Mouse (Mus musculus): ENCODE results near the gene Nenf.

Nenf gene

DNA sequence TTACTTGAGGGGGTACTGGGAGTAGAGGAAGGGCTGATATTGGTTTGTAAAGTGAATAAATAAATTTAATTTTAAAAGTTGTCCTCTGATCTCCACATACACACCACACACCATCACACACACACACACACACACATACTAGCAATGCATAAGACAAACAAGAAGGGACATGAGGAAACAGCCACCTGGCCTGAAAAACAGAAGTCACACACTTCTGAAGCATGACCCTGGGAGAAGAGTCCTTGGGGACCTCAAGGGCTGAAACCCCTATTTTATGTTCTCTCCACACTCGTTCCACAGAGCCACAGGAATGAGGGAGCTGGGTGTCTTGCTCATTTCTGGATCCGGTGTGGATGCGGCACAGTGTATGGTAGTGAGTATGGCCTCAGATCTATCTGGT, 5.4 kb upstream of the Nenf start:
- in situ Hi-C loops (cut with MboI): no loop called here

GRCm38 (mm10) chr1:191318686-191319085, 692 bp upstream of the Nenf start:
- in situ Hi-C loops (cut with MboI): no loop called here

DNA sequence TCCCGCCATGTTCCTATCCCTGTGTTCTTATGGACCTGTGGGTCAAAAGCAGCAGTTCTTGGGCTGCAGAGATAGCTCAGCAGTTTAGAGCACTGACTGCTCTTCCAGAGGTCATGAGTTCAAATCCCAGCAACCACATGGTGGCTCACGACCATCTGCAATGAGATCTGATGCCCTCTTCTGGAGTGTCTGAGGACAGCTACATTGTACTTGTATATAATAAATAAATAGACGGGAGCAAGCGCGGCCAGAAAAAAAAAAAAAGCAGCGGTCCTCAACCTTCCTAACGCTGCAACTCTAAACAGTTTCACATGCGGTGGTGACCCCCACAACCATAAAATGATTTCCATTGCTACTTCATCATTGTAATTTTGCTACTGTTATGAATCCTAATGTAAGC, 1.2 kb downstream of the Nenf start:
- in situ Hi-C loops (cut with MboI): no loop called here

GRCm38 (mm10) chr1:191313926-191314325, 4.1 kb downstream of the Nenf start:
- in situ Hi-C loops (cut with MboI): no loop called here

DNA sequence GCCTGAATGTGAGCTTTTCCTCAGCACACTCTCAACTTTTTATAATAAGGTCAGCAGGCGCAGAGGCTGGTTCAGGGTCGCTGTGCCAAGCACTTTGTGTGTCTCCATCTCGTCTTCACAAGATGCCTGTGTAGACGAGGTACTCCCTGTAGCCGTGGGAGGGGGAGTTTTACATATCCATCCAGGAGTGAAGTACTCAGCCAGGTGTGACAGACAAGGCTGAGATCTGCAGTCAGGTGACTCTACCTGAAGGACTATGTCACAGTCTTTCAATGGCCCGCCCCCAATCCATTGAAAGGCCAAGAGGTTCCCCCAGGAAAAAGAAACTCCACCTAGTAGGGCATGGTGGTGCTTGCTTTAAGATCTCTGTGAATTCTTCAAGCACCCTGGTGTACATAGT, 4.8 kb downstream of the Nenf start:
- in situ Hi-C loops (cut with MboI): no loop called here

DNA sequence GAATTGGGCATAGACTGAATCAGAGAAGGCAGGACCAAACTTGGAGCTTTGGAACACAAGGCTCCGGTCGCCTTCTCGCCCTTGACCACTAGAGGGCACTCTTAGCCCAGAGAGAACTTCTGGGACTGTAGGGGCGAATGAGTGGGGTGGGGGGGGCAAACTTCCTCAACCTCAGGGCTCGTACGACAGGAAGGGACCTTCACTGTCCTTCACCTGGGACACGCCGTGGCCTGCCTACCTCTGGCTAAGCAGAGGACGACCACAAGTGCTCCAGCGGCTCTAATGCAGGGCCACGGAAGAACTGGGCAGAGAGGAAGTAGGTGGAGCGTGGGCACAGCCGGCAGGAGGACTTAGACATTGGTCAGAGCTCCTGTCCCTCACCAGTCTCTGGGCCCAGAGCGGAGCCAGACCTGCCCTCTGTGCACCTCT, 5.5 kb downstream of the Nenf start:
- in situ Hi-C loops (cut with MboI): no loop called here

GRCm38 (mm10) chr1:191311296-191311898, 6.6 kb downstream of the Nenf start:
- in situ Hi-C loops (cut with MboI): no loop called here

DNA sequence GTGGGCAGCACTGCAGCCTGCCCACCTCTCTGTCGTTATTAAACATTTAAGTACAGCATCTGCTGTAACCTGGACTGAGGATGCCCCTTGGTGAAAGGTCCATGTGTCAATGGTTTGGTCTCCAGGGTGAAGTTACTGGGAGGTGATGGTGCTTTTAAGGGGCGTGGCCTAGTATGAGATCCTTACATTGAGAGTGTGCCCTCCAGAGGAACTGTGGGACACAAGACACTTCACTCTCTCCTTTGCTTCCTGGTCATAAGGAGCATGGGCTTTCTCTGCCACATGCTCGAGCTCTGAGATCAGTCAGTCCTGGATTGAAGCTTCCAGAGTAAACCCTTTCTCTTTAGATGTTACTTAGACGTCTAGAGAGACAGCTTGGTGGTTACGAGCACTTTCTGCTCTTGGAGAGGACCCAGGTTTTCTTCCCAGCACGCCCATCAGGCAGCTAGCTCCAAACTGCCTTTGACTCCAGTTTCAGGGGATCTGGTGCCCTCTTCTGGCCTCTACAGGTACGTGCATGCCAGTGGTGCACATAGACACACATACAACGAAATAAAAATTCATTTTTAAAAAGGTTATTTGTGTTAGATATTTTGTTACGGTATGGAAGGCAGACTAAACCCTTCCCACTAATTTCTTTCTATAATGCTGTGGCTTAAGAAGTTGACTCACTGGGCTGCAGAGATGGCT, 10.1 kb downstream of the Nenf start:
- in situ Hi-C loops (cut with MboI): no loop called here

DNA sequence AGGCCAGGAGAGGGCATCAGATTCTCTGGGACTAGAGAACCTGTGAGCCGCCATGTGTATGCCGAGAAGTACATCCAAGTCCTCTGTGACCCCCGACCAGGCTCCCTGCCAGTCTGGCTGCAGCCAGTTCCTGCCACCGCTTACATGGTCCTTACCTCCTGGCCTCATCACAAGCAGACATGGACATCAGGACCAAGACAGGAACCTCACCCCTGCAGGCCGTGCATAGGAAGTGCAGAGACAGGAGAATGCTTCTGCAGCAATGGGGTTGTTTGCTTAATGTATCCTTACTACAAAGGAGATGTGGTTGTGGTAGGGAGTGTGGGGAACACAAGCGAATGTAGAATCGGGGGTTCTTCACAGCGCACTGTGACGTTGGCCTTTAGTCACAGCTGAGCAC, 11.7 kb downstream of the Nenf start:
- in situ Hi-C loops (cut with MboI): no loop called here

DNA sequence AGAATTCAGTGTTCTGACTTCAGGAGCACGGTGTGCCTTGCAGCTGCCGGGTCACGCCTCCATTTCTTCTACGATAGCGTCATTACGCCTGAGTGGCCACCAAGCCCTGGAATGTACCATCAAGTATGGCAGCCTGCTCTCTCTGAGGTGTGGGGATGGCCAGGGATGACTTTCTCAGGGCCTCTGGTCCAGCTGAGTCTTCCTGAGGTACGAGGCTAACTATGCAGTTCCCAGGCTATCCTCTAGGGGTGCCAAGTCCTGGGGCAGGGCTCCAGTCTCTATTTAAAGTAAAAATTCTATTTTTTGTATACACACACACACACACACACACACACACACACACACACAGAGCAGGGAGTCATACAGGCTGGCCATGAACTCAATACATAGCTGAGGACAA, 12.4 kb downstream of the Nenf start:
- in situ Hi-C loops (cut with MboI): no loop called here

DNA sequence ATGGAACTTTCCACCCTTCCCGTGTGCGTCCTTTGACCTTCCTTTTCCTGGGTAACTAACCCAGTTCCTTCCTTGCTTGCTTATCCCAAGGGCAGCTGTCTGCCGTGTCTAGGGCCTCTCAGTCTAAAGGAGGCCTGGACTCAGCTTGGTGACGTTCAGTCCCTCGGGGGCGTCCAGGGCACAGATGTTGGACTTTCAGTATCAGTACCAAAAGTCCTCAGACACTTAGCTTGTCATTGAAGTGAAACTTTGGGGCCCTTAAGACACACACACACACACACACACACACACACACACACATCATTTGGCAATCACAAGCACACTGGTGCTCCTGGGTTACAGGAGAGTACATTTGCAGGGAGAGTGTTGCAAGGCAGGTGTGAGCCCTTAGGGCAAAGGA, 13.8 kb downstream of the Nenf start:
- in situ Hi-C loops (cut with MboI): no loop called here

GRCm38 (mm10) chr1:191303736-191304135, 14.3 kb downstream of the Nenf start:
- in situ Hi-C loops (cut with MboI): no loop called here

GRCm38 (mm10) chr1:191301903-191302302, 16.1 kb downstream of the Nenf start:
- in situ Hi-C loops (cut with MboI): no loop called here

GRCm38 (mm10) chr1:191299215-191299942, 18.6 kb downstream of the Nenf start:
- in situ Hi-C loops (cut with MboI): no loop called here

- in situ Hi-C loops (cut with MboI): no loop called here
Measured at GRCm38 (mm10) chr1:191298304-191298703, 19.7 kb downstream of the Nenf start.

DNA sequence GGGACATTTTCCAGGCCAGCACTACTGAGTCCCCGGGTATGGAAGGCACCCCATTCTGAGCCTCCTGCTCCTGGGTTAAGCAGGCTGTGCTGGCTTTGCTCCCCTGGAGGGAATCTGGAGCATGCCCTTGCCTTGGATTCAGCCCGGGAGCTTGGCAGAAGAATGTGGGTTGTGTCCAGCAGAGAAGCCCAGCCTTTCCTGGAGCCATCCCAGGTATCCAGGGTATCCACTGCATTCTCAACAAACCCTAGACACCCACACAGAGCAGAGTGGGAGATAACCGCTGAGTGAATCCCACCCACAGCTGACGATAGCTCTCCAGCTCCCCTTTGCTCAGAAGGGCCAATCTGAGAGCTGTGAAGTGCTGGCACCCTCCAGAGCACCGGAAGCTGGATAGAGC, 21.5 kb downstream of the Nenf start:
- in situ Hi-C loops (cut with MboI): no loop called here

DNA sequence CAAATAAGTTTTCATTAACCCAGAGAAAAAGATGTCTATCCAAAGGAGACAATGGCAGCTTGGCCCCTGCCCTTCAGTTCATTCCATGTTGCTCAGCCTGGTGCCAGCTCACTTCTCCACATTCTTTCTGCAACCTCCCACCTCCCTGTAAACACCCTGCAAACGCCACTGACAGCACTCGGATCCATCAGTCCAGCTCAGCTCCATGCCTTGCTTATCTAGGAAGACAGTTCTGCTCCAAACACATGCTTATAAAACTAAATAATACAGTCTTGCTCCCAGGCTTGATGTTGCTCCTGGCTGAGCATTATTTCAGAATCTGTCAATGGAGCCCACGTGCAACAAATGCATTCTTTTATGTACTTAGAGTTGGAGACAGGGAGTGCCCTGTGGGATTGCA, 22.2 kb downstream of the Nenf start:
- in situ Hi-C loops (cut with MboI): no loop called here

DNA sequence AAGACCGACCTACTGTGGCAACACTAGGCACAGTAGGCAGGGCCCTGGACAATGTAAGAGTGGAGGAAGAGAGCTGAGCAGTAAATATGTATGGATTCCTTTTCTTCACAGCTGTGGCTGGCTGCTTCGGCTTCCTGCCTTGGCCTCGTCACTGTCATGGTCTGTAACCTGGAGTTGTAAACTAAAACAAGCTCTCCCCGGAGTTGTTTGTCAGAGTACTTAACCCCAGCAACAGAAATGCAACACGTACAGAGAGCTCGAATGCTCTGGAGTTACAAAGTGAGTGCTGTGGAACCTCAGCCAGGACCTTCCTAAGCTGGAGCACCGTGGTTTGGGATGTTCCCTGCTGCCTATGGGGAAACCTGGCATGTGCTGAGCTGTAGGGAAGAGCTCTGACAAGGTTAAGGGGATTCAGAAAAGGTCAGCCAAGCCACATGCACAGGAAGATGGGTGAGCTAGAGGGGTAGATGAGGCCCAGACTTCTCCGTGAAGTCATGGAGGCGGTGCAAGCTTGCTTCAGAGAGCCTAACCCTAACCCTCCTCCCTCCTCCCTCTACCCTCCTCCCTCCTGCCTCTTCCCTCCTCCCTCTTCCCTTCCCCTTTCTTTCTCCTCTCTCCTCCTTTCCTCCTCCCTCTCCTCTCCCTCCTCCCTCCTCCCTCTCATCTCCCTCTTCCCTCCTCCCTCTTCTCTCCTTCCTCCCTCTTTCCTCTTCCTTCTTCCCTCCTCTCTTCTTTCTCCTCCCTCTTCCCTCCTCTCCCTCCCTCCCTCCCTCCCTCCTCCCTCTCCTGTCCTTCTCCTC, 23.8 kb downstream of the Nenf start:
- in situ Hi-C loops (cut with MboI): no loop called here

- in situ Hi-C loops (cut with MboI): no loop called here
Measured at GRCm38 (mm10) chr1:191293051-191293450, 24.9 kb downstream of the Nenf start.

GRCm38 (mm10) chr1:191292348-191292747, 25.6 kb downstream of the Nenf start:
- in situ Hi-C loops (cut with MboI): no loop called here

- in situ Hi-C loops (cut with MboI): no loop called here
Measured at GRCm38 (mm10) chr1:191288762-191289161, 29.2 kb downstream of the Nenf start.

- in situ Hi-C loops (cut with MboI): no loop called here
Measured at GRCm38 (mm10) chr1:191284502-191284901, 33.5 kb downstream of the Nenf start.
